In genomic region chr14:62177509-62177908, GRCm38 (mm10) we compare ENCODE assay signal across 17 mouse cellular contexts.
DNase-seq lines count a peak whose midpoint lies in the region; ATAC-seq and TF ChIP-seq lines count a peak whose summit lies in the region.
"Had no signal": no experiment of that assay in that cellular context is flagged by ENCODE, and none has a peak within 500 bp of the region (broad histone marks: within the 10 kb centered on the region; RNA-seq: fewer than 3 reads in every experiment).

No protein-coding gene starts in this region.

- no peaks in the 10 kb centered on the region for H3K36me3 ChIP-seq in heart, embryonic 12.5 days
- no peaks in the 10 kb centered on the region for H3K36me3 ChIP-seq in intestine, postnatal 0 days (ENCODE audit: control insufficient read depth, insufficient read depth)
- no peaks in the 10 kb centered on the region for H3K36me3 ChIP-seq in embryonic facial prominence, embryonic 10.5 days (replicated peaks)
- H3K36me3 ChIP-seq: embryonic facial prominence, embryonic 12.5 days; forebrain, embryonic 12.5 days; heart, embryonic 15.5 days; intestine, embryonic 15.5 days; limb, embryonic 12.5 days; neural tube, embryonic 15.5 days; stomach, embryonic 15.5 days had no signal

- TF ChIP-seq CTCF in intestine, postnatal 0 days (IDR thresholded peaks at IDR 0.05; ENCODE audit: low read depth), result no peak

- H3K27me3 ChIP-seq in heart, embryonic 12.5 days (replicated peaks), result no peaks in the 10 kb centered on the region
- H3K27me3 ChIP-seq in intestine, postnatal 0 days (replicated peaks; ENCODE audit: control insufficient read depth, insufficient read depth, low read length), result no peaks in the 10 kb centered on the region
- 0 out of 2 replicates have a peak, but pooled peaks cover 3% of the 10 kb centered on the region for H3K27me3 ChIP-seq in embryonic facial prominence, embryonic 10.5 days (replicated peaks; ENCODE audit: low read depth, poor library complexity, severe bottlenecking)
- H3K27me3 ChIP-seq: embryonic facial prominence, embryonic 12.5 days; forebrain, embryonic 12.5 days; heart, embryonic 15.5 days; intestine, embryonic 15.5 days; limb, embryonic 12.5 days; neural tube, embryonic 15.5 days; stomach, embryonic 15.5 days had no signal

- intact Hi-C loops in heart, postnatal 14 days (cut with DNase I), result no loop called here

- H3K4me3 ChIP-seq in heart, embryonic 12.5 days, result no peak overlapping the region
- no peak overlapping the region for H3K4me3 ChIP-seq in intestine, postnatal 0 days (ENCODE audit: low read depth, low read length)
- no peak overlapping the region for H3K4me3 ChIP-seq in embryonic facial prominence, embryonic 10.5 days
- H3K4me3 ChIP-seq: embryonic facial prominence, embryonic 12.5 days; forebrain, embryonic 12.5 days; heart, embryonic 15.5 days; intestine, embryonic 15.5 days; limb, embryonic 12.5 days; neural tube, embryonic 15.5 days; stomach, embryonic 15.5 days had no signal

- no peak overlapping the region for H3K9ac ChIP-seq in heart, embryonic 12.5 days
- H3K9ac ChIP-seq in intestine, postnatal 0 days (ENCODE audit: low read depth, low read length), result no peak overlapping the region
- H3K9ac ChIP-seq: embryonic facial prominence, embryonic 12.5 days; forebrain, embryonic 12.5 days; heart, embryonic 15.5 days; intestine, embryonic 15.5 days; limb, embryonic 12.5 days; neural tube, embryonic 15.5 days; stomach, embryonic 15.5 days had no signal

- DNase-seq in heart, adult 11 months, result peak; percentile 96
- peak; percentile 8 for DNase-seq in urinary bladder, postnatal 25 days (ENCODE audit: low spot score)
- no peak for DNase-seq in urinary bladder, postnatal 4 days (ENCODE audit: low spot score in 2 of 2)
- DNase-seq in heart, postnatal 14 days, result peak; percentile 60 to 75
- DNase-seq in skeletal muscle tissue, adult 2 months (ENCODE audit: low read depth, low spot score), result peak; percentile 85
- DNase-seq in embryonic facial prominence, embryonic 10.5 days (ENCODE audit: low spot score), result no peak
- DNase-seq: adrenal gland, postnatal 14 days; kidney, postnatal 4 days had no signal

- H3K9me3 ChIP-seq in heart, embryonic 12.5 days (replicated peaks), result no peaks in the 10 kb centered on the region
- no peaks in the 10 kb centered on the region for H3K9me3 ChIP-seq in intestine, postnatal 0 days (ENCODE audit: control insufficient read depth)
- no peaks in the 10 kb centered on the region for H3K9me3 ChIP-seq in embryonic facial prominence, embryonic 10.5 days
- H3K9me3 ChIP-seq: embryonic facial prominence, embryonic 12.5 days; forebrain, embryonic 12.5 days; heart, embryonic 15.5 days; intestine, embryonic 15.5 days; limb, embryonic 12.5 days; neural tube, embryonic 15.5 days; stomach, embryonic 15.5 days had no signal

- no peak overlapping the region for H3K4me2 ChIP-seq in heart, embryonic 12.5 days
- no peak overlapping the region for H3K4me2 ChIP-seq in intestine, postnatal 0 days (replicated peaks; ENCODE audit: low read depth)
- H3K4me2 ChIP-seq: embryonic facial prominence, embryonic 12.5 days; forebrain, embryonic 12.5 days; heart, embryonic 15.5 days; intestine, embryonic 15.5 days; limb, embryonic 12.5 days; neural tube, embryonic 15.5 days; stomach, embryonic 15.5 days had no signal

- WGBS in heart, embryonic 12.5 days, result 74% methylated on average over 5 of the region's 5 CpGs
- 84% methylated on average over 5 of the region's 5 CpGs for WGBS in intestine, postnatal 0 days
- 82% methylated on average over 5 of the region's 5 CpGs for WGBS in embryonic facial prominence, embryonic 10.5 days

- no peak overlapping the region for H3K27ac ChIP-seq in heart, embryonic 12.5 days (ENCODE audit: poor library complexity, severe bottlenecking)
- no peak overlapping the region for H3K27ac ChIP-seq in intestine, postnatal 0 days (ENCODE audit: low read depth, low read length)
- H3K27ac ChIP-seq in embryonic facial prominence, embryonic 10.5 days (replicated peaks), result no peak overlapping the region
- H3K27ac ChIP-seq: embryonic facial prominence, embryonic 12.5 days; forebrain, embryonic 12.5 days; heart, embryonic 15.5 days; intestine, embryonic 15.5 days; limb, embryonic 12.5 days; neural tube, embryonic 15.5 days; stomach, embryonic 15.5 days had no signal

- peaks cover 32% of the 10 kb centered on the region for H3K4me1 ChIP-seq in heart, embryonic 12.5 days (replicated peaks)
- H3K4me1 ChIP-seq in intestine, postnatal 0 days (replicated peaks; ENCODE audit: control insufficient read depth, insufficient read depth, low read length), result no peaks in the 10 kb centered on the region
- peaks cover 24% of the 10 kb centered on the region for H3K4me1 ChIP-seq in embryonic facial prominence, embryonic 10.5 days
- H3K4me1 ChIP-seq: stomach, embryonic 15.5 days had no signal

- ATAC-seq in heart, embryonic 12.5 days (ENCODE audit: insufficient number of reproducible peaks, low FRiP score), result no peak
- ATAC-seq in intestine, postnatal 0 days, result no peak
- ATAC-seq: intestine, embryonic 15.5 days had no signal

Comparison
In these comparisons a context has a peak if more than half of its experiments do, and no peak if none do; other contexts are left out.
1. DNase-seq: peak in heart, adult 11 months (single experiment), urinary bladder, postnatal 25 days (single experiment), heart, postnatal 14 days (2 of 2) and skeletal muscle tissue, adult 2 months (single experiment); none in urinary bladder, postnatal 4 days (0 of 2) and embryonic facial prominence, embryonic 10.5 days (single experiment).